Mouse (Mus musculus) adrenal gland, postnatal 10 days (tissue): ENCODE measurements around the gene Npas3. TPM values are rescaled to one million over a fixed set of nuclear protein-coding genes. Genes with fewer than 3 reads are reported as not detected.
"Not testable (repeated sequence)": the region's sequence is repeated elsewhere in the genome, so short reads cannot be mapped to it uniquely, and the experiment has no call there.

Source experiments
- DNase-seq: peaks from one replicate; pipeline ENCODE4 v3.0.0; 2021; ENCODE audit warnings: mixed read lengths
- long read RNA-seq, 2 experiments: library from polyadenylated mRNA; stranded (forward); transcript quantifications; one replicate each; pipeline ENCODE4 v2.0.0; 2021
- total RNA-seq, 2 experiments: library from RNA; stranded (reverse); gene quantifications; 2 replicates each; pipeline ENCODE4 v1.2.3; 2021

The Npas3 gene
- 1 to 10 TPM; 2.4 to 3.5 TPM for total RNA-seq
- long read RNA-seq, experiment 1, partial matches to known transcripts: 0 of 2 reads
- long read RNA-seq, experiment 1, other reads (novel, unspliced or antisense): 2 of 2 reads
- long read RNA-seq, experiment 2: 0 reads

GRCm38 (mm10) chr12:53248101-53248727 lies at the start of gene Npas3:
Gene Npas3, plus strand, starts transcription at chr12:53248677.
- peak; percentile 31 for DNase-seq

- no peak for DNase-seq
Observed at GRCm38 (mm10) chr12:53217141-53217540, 31.3 kb upstream of the Npas3 start.

DNA sequence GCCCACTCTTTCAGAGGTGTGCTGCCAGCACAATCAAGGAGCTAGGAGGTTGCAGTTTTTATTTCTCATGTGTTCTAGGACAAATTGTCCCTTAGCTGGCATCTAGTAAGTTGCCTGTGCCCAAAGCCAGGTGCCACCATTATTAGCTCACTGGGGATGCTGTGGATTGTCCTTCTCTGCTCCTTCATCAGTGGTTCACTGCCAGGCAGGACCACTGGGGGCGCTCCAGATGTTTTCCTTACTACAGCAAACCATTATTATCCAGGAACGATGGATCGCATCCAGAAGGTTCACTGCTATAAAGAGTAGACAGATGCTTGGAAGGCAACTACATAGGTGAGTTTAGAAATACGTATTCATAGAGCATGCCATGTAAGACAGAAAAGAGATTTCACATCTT lies 25.7 kb upstream of the Npas3 start:
- no peak for DNase-seq

DNA sequence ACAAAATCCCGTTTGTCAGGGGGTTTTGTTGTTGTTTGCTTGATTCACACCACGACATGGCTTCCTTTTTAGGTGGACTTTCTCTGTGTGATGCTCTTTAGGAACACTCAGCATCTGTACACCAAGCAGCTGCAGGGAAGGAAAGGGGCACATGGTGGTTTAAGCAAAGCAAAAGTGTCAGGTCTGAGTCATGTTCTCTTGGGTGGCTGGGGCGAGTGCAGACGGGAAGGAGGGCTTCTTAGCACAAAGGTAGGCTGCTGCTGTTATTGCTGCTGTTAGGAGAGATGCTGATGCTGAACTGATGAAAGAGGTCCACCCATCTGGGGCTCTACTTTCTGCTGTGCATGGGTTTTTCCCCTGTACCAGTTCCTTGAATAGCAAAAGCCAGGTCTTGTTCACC lies 21.1 kb upstream of the Npas3 start:
- no peak for DNase-seq

- no peak for DNase-seq
Observed at GRCm38 (mm10) chr12:53229419-53229818, 19.1 kb upstream of the Npas3 start.

DNA sequence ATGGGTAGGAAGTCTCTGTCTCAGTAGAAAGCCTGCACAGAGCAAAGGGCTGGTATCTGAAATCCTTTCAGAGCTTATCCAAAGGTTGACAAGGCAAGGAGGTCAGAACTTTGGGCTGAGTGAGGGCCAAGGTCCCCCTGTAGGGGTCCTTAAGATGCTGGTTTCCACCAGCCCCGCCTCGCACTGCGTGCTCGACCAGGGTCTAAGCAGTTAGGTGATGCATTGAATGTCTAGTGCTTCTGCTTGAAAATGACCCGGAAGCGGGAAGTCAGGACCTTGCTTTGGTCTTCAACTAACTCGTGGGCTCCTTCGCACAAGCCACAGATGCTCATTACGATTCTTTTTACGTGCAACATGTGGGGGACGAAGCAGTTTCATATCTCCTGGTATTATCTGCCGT lies 2.3 kb upstream of the Npas3 start:
- no peak for DNase-seq

DNA sequence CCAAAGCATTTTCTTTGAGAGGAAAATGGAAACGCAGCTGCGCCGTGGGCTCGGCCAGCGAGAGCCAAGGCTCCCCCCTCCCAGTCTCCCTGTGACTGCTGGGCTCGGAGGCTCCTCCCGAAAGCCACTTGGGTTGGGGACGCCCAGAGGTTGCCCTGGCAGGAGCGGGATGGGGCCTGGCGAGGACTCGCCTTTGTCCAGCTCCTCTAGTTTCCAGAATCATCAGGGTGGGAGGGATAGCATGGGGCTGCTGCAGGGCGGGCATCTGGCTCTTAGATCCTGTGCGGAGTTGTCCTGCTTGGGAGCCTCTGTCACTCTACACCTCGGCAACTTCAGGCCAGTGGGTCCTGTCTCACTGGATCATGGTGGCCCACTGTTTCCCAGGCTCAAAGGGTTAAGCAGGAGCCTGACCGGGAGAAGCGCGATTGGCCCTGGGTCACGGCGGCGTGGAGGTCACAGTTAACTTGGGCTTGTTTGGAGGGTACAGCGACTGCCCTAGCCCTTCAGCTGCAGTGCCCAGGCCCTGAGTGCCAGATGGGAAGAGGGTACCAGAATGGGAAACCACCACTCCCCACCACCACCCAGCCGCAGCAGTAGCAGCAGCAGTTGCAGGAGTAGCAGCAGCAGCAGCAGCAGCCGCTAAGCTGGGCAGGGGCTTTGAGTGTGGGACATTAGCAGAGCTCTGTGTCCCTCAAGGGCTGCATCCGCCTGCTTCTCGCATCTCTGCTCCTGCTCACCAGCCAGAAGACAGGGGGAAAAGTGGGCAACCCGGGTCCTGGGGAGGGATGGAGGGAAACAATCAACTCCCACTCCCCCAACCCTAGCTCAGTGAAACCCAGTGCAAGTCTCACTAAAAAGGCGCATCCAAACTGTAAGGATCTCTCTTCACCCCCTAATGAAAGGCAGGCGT lies 1.6 kb upstream of the Npas3 start:
- peak; percentile 12 for DNase-seq

- DNase-seq: no peak
Observed at GRCm38 (mm10) chr12:53247491-53248035, 914 bp upstream of the Npas3 start.

- DNase-seq: peak; percentile 14
Observed at GRCm38 (mm10) chr12:53248796-53249195, 319 bp downstream of the Npas3 start.

- DNase-seq: peak; percentile 23
Observed at GRCm38 (mm10) chr12:53251701-53252181, 3.3 kb downstream of the Npas3 start.

GRCm38 (mm10) chr12:53252213-53252571 lies 3.7 kb downstream of the Npas3 start:
- peak; percentile 35 for DNase-seq

GRCm38 (mm10) chr12:53252572-53253422 lies 4.3 kb downstream of the Npas3 start:
- DNase-seq: peak; percentile 51

- peak; percentile 46 for DNase-seq
Observed at GRCm38 (mm10) chr12:53253461-53254159, 5.1 kb downstream of the Npas3 start.

DNA sequence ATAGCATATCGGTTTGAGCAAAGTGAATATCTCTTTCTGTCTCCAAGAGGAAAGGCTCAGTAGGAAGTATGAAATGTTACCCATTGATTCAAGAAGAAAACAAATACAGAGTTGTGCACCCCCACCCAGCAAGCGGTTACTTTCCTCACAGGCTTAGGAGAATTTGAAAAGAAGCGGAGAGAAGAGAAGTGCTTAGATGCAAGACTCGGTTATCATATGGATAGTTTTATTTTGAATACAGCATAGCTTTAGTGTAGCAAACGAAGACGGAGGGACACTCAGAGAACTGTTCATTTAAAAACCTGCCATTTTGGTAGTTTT lies 5.6 kb downstream of the Npas3 start:
- DNase-seq: no peak

- not testable (repeated sequence) for DNase-seq
Observed at GRCm38 (mm10) chr12:53274502-53274901, 26.0 kb downstream of the Npas3 start.

- no peak for DNase-seq
Observed at GRCm38 (mm10) chr12:53277393-53277792, 28.9 kb downstream of the Npas3 start.

DNA sequence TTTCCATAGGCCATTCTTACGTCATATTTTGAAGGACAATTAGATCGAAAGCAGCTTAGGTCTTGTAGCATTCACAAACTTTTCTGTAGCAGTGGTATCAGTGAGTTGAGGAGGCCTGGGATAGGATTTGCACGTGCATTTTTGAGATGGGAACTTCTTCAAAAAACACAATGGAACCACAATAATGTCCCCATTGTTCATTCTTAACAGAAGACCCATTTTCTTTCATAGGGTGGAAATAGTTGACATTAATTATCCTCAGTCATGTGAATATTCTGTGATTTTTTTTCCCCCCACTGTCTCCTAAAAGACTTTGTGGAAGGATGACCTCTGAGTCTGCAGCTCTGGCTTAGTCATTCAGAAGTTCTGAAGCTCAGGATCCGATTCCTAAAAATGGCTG lies 41.9 kb downstream of the Npas3 start:
- no peak for DNase-seq

DNA sequence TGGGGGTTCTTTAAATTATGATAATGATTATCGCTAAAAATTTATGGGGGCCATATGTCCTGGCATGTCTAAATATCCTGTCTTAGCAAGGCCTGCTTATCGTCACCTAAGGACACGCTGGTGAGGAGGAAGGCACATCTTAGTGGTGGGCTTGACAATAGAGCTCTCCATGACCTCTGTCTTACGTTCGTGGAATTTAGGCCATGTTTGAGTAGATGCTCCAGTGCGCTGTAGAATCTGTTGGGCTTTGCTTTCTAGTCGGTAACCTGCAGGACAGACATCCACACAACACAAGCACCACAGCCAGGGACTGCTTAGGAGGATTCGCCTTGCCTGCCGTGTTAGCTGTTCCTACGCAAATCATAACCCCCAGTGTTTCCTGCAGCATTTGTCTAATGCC lies 42.4 kb downstream of the Npas3 start:
- DNase-seq: no peak

- no peak for DNase-seq
Observed at GRCm38 (mm10) chr12:53292010-53292409, 43.5 kb downstream of the Npas3 start.

GRCm38 (mm10) chr12:53292508-53293300 lies 44.2 kb downstream of the Npas3 start:
- no peak for DNase-seq

DNA sequence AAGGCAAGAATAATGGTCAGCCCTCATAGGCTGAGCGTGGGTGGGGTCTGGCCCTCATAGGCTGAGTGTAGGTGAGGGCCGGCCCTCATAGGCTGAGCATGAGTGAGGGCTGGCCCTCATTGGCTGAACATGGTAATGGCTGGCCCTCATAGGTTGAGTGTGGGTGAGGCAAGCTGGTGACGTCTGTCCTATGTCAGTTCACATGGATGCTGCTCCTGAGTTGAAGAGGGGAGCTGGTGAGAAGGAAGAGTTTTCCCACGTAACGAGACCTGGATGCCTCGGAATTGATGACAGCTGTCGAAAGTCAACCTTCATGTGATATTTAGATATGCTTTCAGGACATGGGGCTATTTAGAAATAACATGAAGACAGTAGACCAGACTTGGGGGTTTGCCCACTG lies 45.5 kb downstream of the Npas3 start:
- DNase-seq: no peak
